In genomic region chr16:79279006-79279405, GRCm38 (mm10) we compare ENCODE assay signal across 22 mouse cellular contexts.
DNase-seq lines count a peak whose midpoint lies in the region; ATAC-seq and TF ChIP-seq lines count a peak whose summit lies in the region.
"Had no signal": no experiment of that assay in that cellular context is flagged by ENCODE, and none has a peak within 500 bp of the region (broad histone marks: within the 10 kb centered on the region; RNA-seq: fewer than 3 reads in every experiment).

No protein-coding gene starts in this region.

- H3K4me1 ChIP-seq in hindbrain, postnatal 0 days (ENCODE audit: insufficient read depth, low read length): no peaks in the 10 kb centered on the region
- no peaks in the 10 kb centered on the region for H3K4me1 ChIP-seq in hindbrain, embryonic 13.5 days (replicated peaks)

- H3K4me2 ChIP-seq in hindbrain, postnatal 0 days (ENCODE audit: low read depth, low read length): no peak overlapping the region
- H3K4me2 ChIP-seq in hindbrain, embryonic 13.5 days: no peak overlapping the region

- peak; percentile 66 to 75 for DNase-seq in cerebellum, postnatal 10 days
- no peak for DNase-seq in cerebellum, postnatal 4 days (ENCODE audit: low spot score in 2 of 2)
- peak; percentile 49 to 68 for DNase-seq in cerebellum, postnatal 14 days
- DNase-seq in cerebellum, adult 18-20 months: no peak
- DNase-seq in hindbrain, postnatal 0 days (ENCODE audit: low spot score): peak; percentile 10
- peak; percentile 18 for DNase-seq in left cerebral cortex, postnatal 4 days
- DNase-seq in left cerebral cortex, postnatal 14 days (ENCODE audit: low spot score in 2 of 2): no peak
- DNase-seq: adrenal gland, adult 2 months; adrenal gland, adult 8-10 months; adrenal gland, postnatal 10 days; adrenal gland, postnatal 14 days; adrenal gland, postnatal 25 days; adrenal gland, postnatal 36 days; B cell, adult 2 months; cerebellum, adult 11 months; cerebellum, adult 11-12 months had no signal

- WGBS in hindbrain, postnatal 0 days: 79% methylated on average over 2 of the region's 2 CpGs
- 93% methylated on average over 2 of the region's 2 CpGs for WGBS in hindbrain, embryonic 13.5 days

- no peaks in the 10 kb centered on the region for H3K9me3 ChIP-seq in hindbrain, postnatal 0 days (ENCODE audit: low read length)
- H3K9me3 ChIP-seq in hindbrain, embryonic 13.5 days: no peaks in the 10 kb centered on the region

- no peak for TF ChIP-seq CTCF in hindbrain, postnatal 0 days (IDR thresholded peaks at IDR 0.05; ENCODE audit: low read depth)

- H3K27ac ChIP-seq in hindbrain, postnatal 0 days: no peak overlapping the region
- H3K27ac ChIP-seq in hindbrain, embryonic 13.5 days: no peak overlapping the region

- no peaks in the 10 kb centered on the region for H3K36me3 ChIP-seq in hindbrain, postnatal 0 days (ENCODE audit: insufficient read depth, low read length)
- no peaks in the 10 kb centered on the region for H3K36me3 ChIP-seq in hindbrain, embryonic 13.5 days
- H3K36me3 ChIP-seq: G1E had no signal

- ATAC-seq in hindbrain, postnatal 0 days: no peak
- ATAC-seq in hindbrain, embryonic 13.5 days (ENCODE audit: low FRiP score): no peak
- ATAC-seq: activated CD4-positive, CD25-positive, alpha-beta regulatory T cell, adult 4 months; CD4-positive, CD25-positive, alpha-beta regulatory T cell, adult 4 months; Patski had no signal

- no peaks in the 10 kb centered on the region for H3K27me3 ChIP-seq in hindbrain, postnatal 0 days (ENCODE audit: insufficient read depth, low read length)
- H3K27me3 ChIP-seq in hindbrain, embryonic 13.5 days: no peaks in the 10 kb centered on the region
- H3K27me3 ChIP-seq: CH12.LX, Patski had no signal

- intact Hi-C loops in left cerebral cortex, postnatal 4 days (cut with DNase I): no loop called here
- intact Hi-C loops in left cerebral cortex, postnatal 14 days (cut with DNase I): no loop called here

- H3K9ac ChIP-seq in hindbrain, postnatal 0 days (replicated peaks; ENCODE audit: low read length): no peak overlapping the region
- no peak overlapping the region for H3K9ac ChIP-seq in hindbrain, embryonic 13.5 days

- no peak overlapping the region for H3K4me3 ChIP-seq in hindbrain, postnatal 0 days (ENCODE audit: low read length)
- H3K4me3 ChIP-seq in hindbrain, embryonic 13.5 days: no peak overlapping the region

Comparison
In these comparisons a context has a peak if more than half of its experiments do, and no peak if none do; other contexts are left out.
1. DNase-seq: peak in cerebellum, postnatal 10 days (2 of 2), cerebellum, postnatal 14 days (2 of 2), hindbrain, postnatal 0 days (single experiment) and left cerebral cortex, postnatal 4 days (single experiment); none in cerebellum, postnatal 4 days (0 of 2), cerebellum, adult 18-20 months (0 of 2) and left cerebral cortex, postnatal 14 days (0 of 2).